Mouse (Mus musculus) neural tube, embryonic 14.5 days (tissue): ENCODE data around the gene Fbn1. TPM values are rescaled to one million over a fixed set of nuclear protein-coding genes. Genes with fewer than 3 reads are reported as not detected.
A peak's percentile ranks its signal among the peaks of the same experiment; 100 is the strongest.

ENCODE experiments used
- ATAC-seq: fragments of 200-750 bp; cut with Nextera tagmentation; 2 replicates; pipeline ENCODE4 v1.8.0; 2017; ENCODE audit warnings: low read depth, mild to moderate bottlenecking, moderate TSS enrichment, moderate library complexity
- H3K27ac ChIP-seq: fragments of 300-500 bp; sonication (generic); 2 replicates; pipeline ENCODE4 v1.5.1; 2014; ENCODE audit warnings: low read depth, mild to moderate bottlenecking, control low read depth, low read length, moderate library complexity, mixed read lengths
- H3K27me3 ChIP-seq: fragments of 300-500 bp; sonication (generic); 2 replicates; pipeline ENCODE4 v1.6.1; 2014; ENCODE audit warnings: low read length; ENCODE audit not compliant: control insufficient read depth, insufficient read depth
- H3K36me3 ChIP-seq: fragments of 300-500 bp; sonication (generic); 2 replicates; pipeline ENCODE4 v1.6.1; 2014; ENCODE audit warnings: low read length, mixed read lengths; ENCODE audit not compliant: control insufficient read depth, insufficient read depth
- H3K4me1 ChIP-seq: fragments of 300-500 bp; sonication (generic); 2 replicates; pipeline ENCODE4 v1.6.1; 2014; ENCODE audit warnings: low read length; ENCODE audit not compliant: control insufficient read depth, insufficient read depth
- H3K4me2 ChIP-seq: fragments of 300-500 bp; sonication (generic); 2 replicates; pipeline ENCODE4 v1.6.1; 2014; ENCODE audit warnings: mild to moderate bottlenecking, low read depth, low read length, control low read depth
- H3K4me3 ChIP-seq: fragments of 300-500 bp; sonication (generic); 2 replicates; pipeline ENCODE4 v1.5.1; 2014; ENCODE audit warnings: low read depth, low read length, control low read depth, mixed read lengths
- H3K9ac ChIP-seq: fragments of 300-500 bp; sonication (generic); replicated peaks from 2 replicates; pipeline ENCODE4 v1.6.1; 2014; ENCODE audit warnings: low read depth, mild to moderate bottlenecking, control low read depth, low read length, mixed read lengths
- H3K9me3 ChIP-seq: fragments of 300-500 bp; sonication (generic); 2 replicates; pipeline ENCODE4 v1.6.1; 2016; ENCODE audit warnings: low read length; ENCODE audit not compliant: control insufficient read depth
- WGBS: fragments of 180-500 bp; shearing (Covaris S2); extraction: QIAGEN DNeasy Blood & Tissue Kit; methylation state at CpG from one replicate; pipeline ENCODE4 v1.1.7; 2014; 5-methylcytosine and 5-hydroxymethylcytosine counted together
- polyA plus RNA-seq: library from polyadenylated mRNA; unstranded; fragments of >200 nt; fragmentation: Nextera tagmentation; extraction: Ambion mirVana; gene quantifications from 2 replicates; pipeline ENCODE4 v1.2.1, GENCODE M21; 2014

Gene Fbn1
- polyA plus RNA-seq, 1 experiment from 2014 or later = 1.8 TPM

DNA sequence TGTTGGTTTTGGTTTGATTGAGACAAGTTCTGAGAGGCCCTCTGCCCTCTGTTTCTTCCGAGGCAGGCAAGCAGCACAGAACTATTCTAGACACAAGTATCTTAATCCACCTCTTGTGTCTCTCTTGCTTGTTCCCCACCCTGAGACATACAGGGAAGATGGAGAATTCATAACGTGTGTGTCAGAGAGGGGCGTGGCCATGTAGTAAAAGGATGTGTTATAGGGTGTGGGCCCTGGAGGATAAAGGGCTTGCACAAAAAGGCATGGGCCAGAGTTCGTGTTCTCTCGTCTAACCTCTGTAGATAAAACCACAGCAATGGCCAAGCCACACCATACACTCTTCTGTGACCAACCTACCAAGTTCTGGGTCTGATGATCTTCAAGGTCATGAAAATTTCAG is 18.8 kb upstream of the Fbn1 start:
- H3K4me2 ChIP-seq = no peak overlapping the region
- ATAC-seq = no peak
- H3K4me1 ChIP-seq = no peaks in the 10 kb centered on the region
- no peak overlapping the region for H3K27ac ChIP-seq
- no peak overlapping the region for H3K4me3 ChIP-seq
- no peaks in the 10 kb centered on the region for H3K36me3 ChIP-seq
- no peaks in the 10 kb centered on the region for H3K27me3 ChIP-seq
- H3K9ac ChIP-seq = no peak overlapping the region
- no peaks in the 10 kb centered on the region for H3K9me3 ChIP-seq
- WGBS = 85% methylated on average over 5 of the region's 5 CpGs

GRCm38 (mm10) chr2:125525484-125525883 is 17.7 kb upstream of the Fbn1 start:
- no peak overlapping the region for H3K4me3 ChIP-seq
- H3K9me3 ChIP-seq = no peaks in the 10 kb centered on the region
- no peak for ATAC-seq
- no peak overlapping the region for H3K27ac ChIP-seq
- no peaks in the 10 kb centered on the region for H3K4me1 ChIP-seq
- no peaks in the 10 kb centered on the region for H3K36me3 ChIP-seq
- H3K27me3 ChIP-seq = no peaks in the 10 kb centered on the region
- H3K4me2 ChIP-seq = no peak overlapping the region
- 88% methylated on average over 2 of the region's 2 CpGs for WGBS
- no peak overlapping the region for H3K9ac ChIP-seq

GRCm38 (mm10) chr2:125516594-125516993 is 8.8 kb upstream of the Fbn1 start:
- no peaks in the 10 kb centered on the region for H3K36me3 ChIP-seq
- H3K9ac ChIP-seq = no peak overlapping the region
- no peak overlapping the region for H3K4me3 ChIP-seq
- 10% methylated on average over 4 of the region's 4 CpGs for WGBS
- no peaks in the 10 kb centered on the region for H3K4me1 ChIP-seq
- H3K27ac ChIP-seq = no peak overlapping the region
- no peak overlapping the region for H3K4me2 ChIP-seq
- H3K27me3 ChIP-seq = no peaks in the 10 kb centered on the region
- peak; percentile 88; the same call in 1 of the 2 replicates for ATAC-seq
- H3K9me3 ChIP-seq = no peaks in the 10 kb centered on the region

DNA sequence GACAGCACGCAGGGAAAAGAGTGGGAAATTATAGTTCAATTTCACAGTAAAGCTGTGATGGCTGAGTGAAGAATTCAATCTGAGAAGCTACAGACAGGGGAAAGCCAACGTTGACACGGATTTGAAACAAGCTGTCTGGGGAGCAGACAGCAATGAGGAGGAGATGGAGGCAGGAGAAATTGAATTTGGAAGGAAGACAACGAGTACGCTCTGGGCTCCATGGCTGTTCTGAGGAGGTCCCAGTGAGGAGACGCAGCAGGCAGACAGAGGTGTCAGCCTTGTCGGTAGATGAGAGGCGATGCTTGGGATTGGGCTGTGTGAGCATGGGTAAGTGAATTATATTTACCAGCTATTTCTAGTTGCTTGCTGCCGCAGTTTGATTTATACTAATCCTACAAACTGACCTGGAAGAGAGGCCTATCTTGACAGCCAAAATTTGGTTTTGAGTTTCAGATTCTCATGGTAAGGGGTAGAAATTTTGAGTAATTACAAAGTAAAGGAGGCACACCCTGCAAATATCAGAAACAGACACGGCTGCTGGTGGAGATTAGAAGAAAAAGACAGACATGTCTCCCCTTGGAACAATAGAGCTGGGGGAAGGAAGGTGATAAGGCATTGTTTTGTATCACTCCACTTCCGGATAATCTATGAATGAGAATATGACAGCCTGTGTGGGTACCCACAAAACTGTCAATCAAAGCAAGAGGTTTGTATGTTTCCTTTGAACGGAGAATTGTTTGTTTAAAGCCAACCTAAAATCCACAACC is 7.7 kb upstream of the Fbn1 start:
- H3K27ac ChIP-seq = no peak overlapping the region
- WGBS = 81% methylated on average over 12 of the region's 12 CpGs

GRCm38 (mm10) chr2:125514391-125514790 is 6.6 kb upstream of the Fbn1 start:
- Histone ChIP-seq H3K9me3 (no peaks in the 10 kb centered on the region), H3K4me1 (no peaks in the 10 kb centered on the region), H3K27me3 (no peaks in the 10 kb centered on the region), H3K4me3 (no peak overlapping the region), H3K9ac (no peak overlapping the region), H3K4me2 (no peak overlapping the region), H3K27ac (no peak overlapping the region), H3K36me3 (no peaks in the 10 kb centered on the region)
- WGBS = 77% methylated on average over 3 of the region's 3 CpGs
- no peak for ATAC-seq

More for the DNA sequence above, 7.7 kb upstream of the Fbn1 start:
- Histone ChIP-seq H3K9me3 (no peaks in the 10 kb centered on the region), H3K4me3 (no peak overlapping the region), H3K36me3 (no peaks in the 10 kb centered on the region), H3K9ac (no peak overlapping the region), H3K4me1 (no peaks in the 10 kb centered on the region), H3K27me3 (no peaks in the 10 kb centered on the region), H3K4me2 (no peak overlapping the region)
- no peak for ATAC-seq

GRCm38 (mm10) chr2:125512544-125512943 is 4.8 kb upstream of the Fbn1 start:
- Histone ChIP-seq H3K9ac (no peak overlapping the region), H3K27ac (no peak overlapping the region), H3K4me2 (no peak overlapping the region), H3K4me3 (no peak overlapping the region), H3K27me3 (no peaks in the 10 kb centered on the region), H3K36me3 (no peaks in the 10 kb centered on the region), H3K9me3 (no peaks in the 10 kb centered on the region), H3K4me1 (no peaks in the 10 kb centered on the region)
- no peak for ATAC-seq
- WGBS = 84% methylated on average over 4 of the region's 4 CpGs

GRCm38 (mm10) chr2:125511898-125512297 is 4.1 kb upstream of the Fbn1 start:
- Histone ChIP-seq H3K4me1 (0 out of 2 replicates have a peak, but pooled peaks cover under 1% of the 10 kb centered on the region), H3K36me3 (no peaks in the 10 kb centered on the region), H3K4me2 (no peak overlapping the region), H3K9ac (no peak overlapping the region), H3K27me3 (no peaks in the 10 kb centered on the region), H3K27ac (no peak overlapping the region), H3K9me3 (no peaks in the 10 kb centered on the region), H3K4me3 (no peak overlapping the region)
- 80% methylated on average over 4 of the region's 4 CpGs for WGBS
- ATAC-seq = no peak

DNA sequence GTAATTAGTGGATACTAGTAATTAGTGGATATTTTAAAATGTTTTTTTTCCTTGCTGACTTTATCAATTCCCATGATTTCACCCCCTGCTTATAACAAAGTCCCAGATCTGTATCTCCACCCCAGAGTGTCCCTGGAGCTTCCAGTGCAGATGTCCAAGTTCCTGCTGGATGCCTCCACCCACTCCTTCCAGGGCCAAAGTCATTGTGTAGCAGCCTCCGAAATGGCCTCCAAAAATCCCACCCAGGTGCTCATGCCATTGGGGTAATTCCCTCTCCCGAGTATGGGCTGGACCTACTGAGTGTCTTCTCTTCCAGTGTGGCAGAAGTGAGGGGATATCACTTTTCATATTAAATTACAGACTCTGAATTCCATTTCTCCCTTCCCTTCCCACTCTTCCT is 3.0 kb upstream of the Fbn1 start:
- no peaks in the 10 kb centered on the region for H3K27me3 ChIP-seq
- 78% methylated on average over 2 of the region's 2 CpGs for WGBS
- ATAC-seq = no peak
- no peaks in the 10 kb centered on the region for H3K9me3 ChIP-seq
- no peak overlapping the region for H3K4me2 ChIP-seq
- H3K4me1 ChIP-seq = 0 out of 2 replicates have a peak, but pooled peaks cover 2% of the 10 kb centered on the region
- H3K4me3 ChIP-seq = no peak overlapping the region
- no peak overlapping the region for H3K9ac ChIP-seq
- no peaks in the 10 kb centered on the region for H3K36me3 ChIP-seq
- H3K27ac ChIP-seq = no peak overlapping the region

DNA sequence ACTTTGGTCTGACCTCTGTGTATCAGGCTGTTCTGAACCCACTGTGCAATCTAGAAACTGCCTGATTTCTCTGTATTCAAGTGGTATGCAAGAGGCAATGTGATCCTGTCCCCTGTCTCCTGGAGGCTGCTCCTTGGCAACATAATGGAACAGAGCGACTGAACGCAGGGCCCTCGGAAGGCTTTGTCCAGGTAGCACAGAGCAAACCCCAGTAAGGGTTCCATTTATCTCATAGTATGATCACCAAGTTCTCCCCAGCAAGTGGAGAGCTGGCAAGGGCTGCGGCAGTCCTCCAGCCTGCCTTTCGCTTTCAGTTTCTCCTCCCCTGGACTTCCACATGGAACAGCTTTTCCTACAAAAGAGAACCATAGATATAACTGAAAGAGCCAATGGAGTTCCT is 588 bp upstream of the Fbn1 start:
- no peak overlapping the region for H3K4me2 ChIP-seq
- no peaks in the 10 kb centered on the region for H3K27me3 ChIP-seq
- 94% methylated on average over 5 of the region's 5 CpGs for WGBS
- ATAC-seq = no peak
- no peak overlapping the region for H3K27ac ChIP-seq
- no peak overlapping the region for H3K9ac ChIP-seq
- no peaks in the 10 kb centered on the region for H3K9me3 ChIP-seq
- H3K36me3 ChIP-seq = no peaks in the 10 kb centered on the region
- H3K4me1 ChIP-seq = peaks cover 8% of the 10 kb centered on the region; the same call in 1 of the 2 replicates
- no peak overlapping the region for H3K4me3 ChIP-seq
